Mouse (Mus musculus): ENCODE data around the gene P2rx2. TPM values are rescaled to one million over a fixed set of nuclear protein-coding genes. Genes with fewer than 3 reads are reported as not detected.
A peak's percentile ranks its signal among the peaks of the same experiment; 100 is the strongest.

Gene P2rx2
- polyA plus RNA-seq, 1 experiment from 2014 or later, result 0.36 TPM

DNA sequence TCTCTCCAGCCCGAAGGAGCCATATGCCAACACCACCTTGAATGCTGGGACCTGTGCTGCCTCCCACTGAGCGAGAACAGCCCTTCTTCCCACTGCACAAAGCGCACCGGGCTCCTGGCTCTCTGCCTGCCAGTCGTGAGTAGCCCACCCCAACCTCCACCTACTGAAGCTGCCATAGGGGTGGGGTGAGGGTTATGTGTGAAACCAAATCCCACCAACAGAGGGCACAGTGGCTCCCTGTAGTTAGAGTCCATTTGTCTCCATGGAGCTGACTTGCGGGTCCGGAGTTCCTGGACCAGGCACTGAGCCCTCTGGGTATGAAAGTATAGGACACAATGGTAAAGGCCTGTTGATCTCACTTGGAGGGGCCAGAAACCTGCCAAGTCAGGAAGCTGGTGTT lies 11.7 kb upstream of the P2rx2 start:
- Histone ChIP-seq H3K27ac (replicated peaks) (no peak overlapping the region), H3K9ac (ENCODE audit: low read length) (no peak overlapping the region), H3K4me1 (replicated peaks; ENCODE audit: control insufficient read depth, insufficient read depth) (no peaks in the 10 kb centered on the region), H3K36me3 (ENCODE audit: control insufficient read depth, insufficient read depth, low read length) (no peaks in the 10 kb centered on the region), H3K4me3 (ENCODE audit: low read depth, low read length) (no peak overlapping the region), H3K9me3 (ENCODE audit: control insufficient read depth, low read length) (no peaks in the 10 kb centered on the region), H3K27me3 (ENCODE audit: control insufficient read depth, insufficient read depth, low read length) (no peaks in the 10 kb centered on the region), H3K4me2 (replicated peaks; ENCODE audit: low read depth) (no peak overlapping the region)
- peak; percentile 50 for DNase-seq (ENCODE audit: low spot score)
- 11% methylated on average over 7 of the region's 7 CpGs for WGBS
- ATAC-seq (ENCODE audit: low FRiP score, low TSS enrichment), result 0 out of 2 replicates have a peak, but pooled peaks have one; percentile 25
- TF ChIP-seq CTCF (IDR thresholded peaks at IDR 0.05; ENCODE audit: low read depth), result peak; percentile 69
- no peak for TF ChIP-seq EP300 (optimal IDR thresholded peaks at IDR 0.05)

DNA sequence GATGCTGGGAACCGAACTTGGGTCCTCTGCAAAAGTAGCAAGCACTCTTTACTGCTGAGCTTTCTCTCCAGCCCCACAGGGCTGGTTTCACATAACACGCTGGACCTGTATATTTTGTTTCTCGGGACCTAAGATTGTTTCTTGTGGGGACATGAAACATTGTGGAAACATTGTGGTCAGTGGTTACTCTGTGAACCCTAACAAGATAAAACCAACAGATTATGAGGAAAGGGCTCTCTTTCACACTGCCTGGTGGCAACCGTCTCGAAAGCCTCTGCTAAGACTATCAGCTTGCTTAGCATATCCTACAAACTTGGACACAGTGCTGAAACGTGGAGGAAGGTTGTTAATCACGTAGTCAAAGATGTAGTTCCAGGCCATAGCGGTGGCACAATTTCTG lies 4.0 kb upstream of the P2rx2 start:
- no peak for DNase-seq (ENCODE audit: low spot score)
- H3K9me3 ChIP-seq (ENCODE audit: control insufficient read depth, low read length), result no peaks in the 10 kb centered on the region
- 77% methylated on average over 8 of the region's 8 CpGs for WGBS
- H3K4me1 ChIP-seq (replicated peaks; ENCODE audit: control insufficient read depth, insufficient read depth), result 0 out of 2 replicates have a peak, but pooled peaks cover 2% of the 10 kb centered on the region
- no peaks in the 10 kb centered on the region for H3K36me3 ChIP-seq (ENCODE audit: control insufficient read depth, insufficient read depth, low read length)
- no peak for ATAC-seq (ENCODE audit: low FRiP score, low TSS enrichment)
- no peak for TF ChIP-seq EP300 (optimal IDR thresholded peaks at IDR 0.05)
- no peak for TF ChIP-seq CTCF (IDR thresholded peaks at IDR 0.05; ENCODE audit: low read depth)
- no peak overlapping the region for H3K4me3 ChIP-seq (ENCODE audit: low read depth, low read length)
- H3K27ac ChIP-seq (replicated peaks), result no peak overlapping the region
- H3K4me2 ChIP-seq (replicated peaks; ENCODE audit: low read depth), result no peak overlapping the region
- H3K27me3 ChIP-seq (ENCODE audit: control insufficient read depth, insufficient read depth, low read length), result no peaks in the 10 kb centered on the region; the same call in 1 of the 2 replicates
- H3K9ac ChIP-seq (ENCODE audit: low read length), result no peak overlapping the region

DNA sequence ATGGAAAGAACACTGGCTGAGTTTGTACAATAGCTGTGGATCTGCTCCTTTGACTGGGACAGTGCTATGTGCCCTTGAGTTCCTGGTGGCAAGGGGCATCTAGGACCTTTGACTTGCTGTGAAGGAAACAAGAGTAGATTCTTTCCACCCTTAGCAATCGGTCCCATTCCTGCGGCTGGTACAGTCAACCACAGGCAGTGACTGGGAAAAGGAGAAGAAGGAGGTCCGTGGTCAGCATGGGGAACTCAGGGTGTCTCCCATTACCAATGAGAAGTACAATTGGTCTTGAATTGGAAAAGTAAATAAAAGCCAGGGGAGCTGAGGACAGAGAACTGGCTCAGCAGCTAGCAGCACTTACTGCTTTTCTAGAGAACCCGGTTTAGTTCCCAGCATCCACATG lies 2.5 kb upstream of the P2rx2 start:
- Histone ChIP-seq H3K9ac (ENCODE audit: low read length) (no peak overlapping the region), H3K36me3 (ENCODE audit: control insufficient read depth, insufficient read depth, low read length) (no peaks in the 10 kb centered on the region), H3K9me3 (ENCODE audit: control insufficient read depth, low read length) (no peaks in the 10 kb centered on the region), H3K4me2 (replicated peaks; ENCODE audit: low read depth) (no peak overlapping the region), H3K27ac (replicated peaks) (no peak overlapping the region), H3K4me3 (ENCODE audit: low read depth, low read length) (no peak overlapping the region), H3K4me1 (replicated peaks; ENCODE audit: control insufficient read depth, insufficient read depth) (0 out of 2 replicates have a peak, but pooled peaks cover 2% of the 10 kb centered on the region), H3K27me3 (ENCODE audit: control insufficient read depth, insufficient read depth, low read length) (no peaks in the 10 kb centered on the region; the same call in 1 of the 2 replicates)
- no peak for TF ChIP-seq EP300 (optimal IDR thresholded peaks at IDR 0.05)
- TF ChIP-seq CTCF (IDR thresholded peaks at IDR 0.05; ENCODE audit: low read depth), result no peak
- 73% methylated on average over 4 of the region's 4 CpGs for WGBS
- ATAC-seq (ENCODE audit: low FRiP score, low TSS enrichment) (no peak), DNase-seq (ENCODE audit: low spot score) (no peak)

DNA sequence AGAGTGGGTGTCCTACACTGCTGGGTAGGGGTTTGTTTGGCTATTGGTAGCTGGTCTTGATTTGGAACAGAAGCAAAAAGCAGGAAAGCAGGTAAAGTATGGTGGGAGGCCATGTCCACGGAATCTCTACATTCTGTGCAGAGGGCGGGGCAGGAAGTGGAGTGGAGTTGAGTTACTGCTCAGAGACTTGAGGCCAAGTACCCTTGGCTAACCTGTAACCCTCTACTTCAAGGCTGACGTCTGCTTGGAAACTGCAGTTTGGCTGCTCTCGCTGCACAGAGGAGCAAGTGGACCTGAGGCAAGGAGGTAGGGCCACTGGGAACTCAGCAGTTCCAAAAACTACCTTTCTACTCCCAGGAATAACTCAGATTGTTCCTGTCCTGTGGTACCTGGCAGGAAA lies 1.5 kb upstream of the P2rx2 start, which contains the start of gene Lrcol1:
Gene Lrcol1 (plus strand): TSS at position 207 of the 400 bp plus-strand sequence.
- WGBS, result 58% methylated on average over 4 of the region's 4 CpGs
- no peak within 1 kb of the TSS for H3K27ac ChIP-seq (replicated peaks)
- no peaks in the 10 kb centered on the region for H3K9me3 ChIP-seq (ENCODE audit: control insufficient read depth, low read length)
- TF ChIP-seq CTCF (IDR thresholded peaks at IDR 0.05; ENCODE audit: low read depth), result no peak
- TF ChIP-seq EP300 (optimal IDR thresholded peaks at IDR 0.05), result no peak
- ATAC-seq (ENCODE audit: low FRiP score, low TSS enrichment), result no peak
- no peak for DNase-seq (ENCODE audit: low spot score)
- H3K36me3 ChIP-seq (ENCODE audit: control insufficient read depth, insufficient read depth, low read length), result no peaks in the 10 kb centered on the region
- no peak within 1 kb of the TSS for H3K4me3 ChIP-seq (ENCODE audit: low read depth, low read length)
- H3K4me2 ChIP-seq (replicated peaks; ENCODE audit: low read depth), result no peak within 1 kb of the TSS
- 0 out of 2 replicates have a peak, but pooled peaks cover 2% of the 10 kb centered on the region for H3K4me1 ChIP-seq (replicated peaks; ENCODE audit: control insufficient read depth, insufficient read depth)
- no peaks in the 10 kb centered on the region; the same call in 1 of the 2 replicates for H3K27me3 ChIP-seq (ENCODE audit: control insufficient read depth, insufficient read depth, low read length)
- no peak within 1 kb of the TSS for H3K9ac ChIP-seq (ENCODE audit: low read length)

GRCm38 (mm10) chr5:110338792-110339191 lies 4.2 kb downstream of the P2rx2 start:
- DNase-seq (ENCODE audit: low spot score), result no peak
- H3K36me3 ChIP-seq (ENCODE audit: control insufficient read depth, insufficient read depth, low read length), result 0 out of 2 replicates have a peak, but pooled peaks cover 6% of the 10 kb centered on the region
- no peaks in the 10 kb centered on the region; the same call in 1 of the 2 replicates for H3K27me3 ChIP-seq (ENCODE audit: control insufficient read depth, insufficient read depth, low read length)
- no peak overlapping the region for H3K27ac ChIP-seq (replicated peaks)
- no peak for ATAC-seq (ENCODE audit: low FRiP score, low TSS enrichment)
- no peak overlapping the region for H3K4me3 ChIP-seq (ENCODE audit: low read depth, low read length)
- 0 out of 2 replicates have a peak, but pooled peaks cover 2% of the 10 kb centered on the region for H3K4me1 ChIP-seq (replicated peaks; ENCODE audit: control insufficient read depth, insufficient read depth)
- H3K4me2 ChIP-seq (replicated peaks; ENCODE audit: low read depth), result no peak overlapping the region
- H3K9me3 ChIP-seq (ENCODE audit: control insufficient read depth, low read length), result no peaks in the 10 kb centered on the region
- no peak overlapping the region for H3K9ac ChIP-seq (ENCODE audit: low read length)
- TF ChIP-seq CTCF (IDR thresholded peaks at IDR 0.05; ENCODE audit: low read depth), result no peak
- no peak for TF ChIP-seq EP300 (optimal IDR thresholded peaks at IDR 0.05)
- whole genome bisulfite sequencing, result 73% methylated on average over 2 of the region's 2 CpGs

DNA sequence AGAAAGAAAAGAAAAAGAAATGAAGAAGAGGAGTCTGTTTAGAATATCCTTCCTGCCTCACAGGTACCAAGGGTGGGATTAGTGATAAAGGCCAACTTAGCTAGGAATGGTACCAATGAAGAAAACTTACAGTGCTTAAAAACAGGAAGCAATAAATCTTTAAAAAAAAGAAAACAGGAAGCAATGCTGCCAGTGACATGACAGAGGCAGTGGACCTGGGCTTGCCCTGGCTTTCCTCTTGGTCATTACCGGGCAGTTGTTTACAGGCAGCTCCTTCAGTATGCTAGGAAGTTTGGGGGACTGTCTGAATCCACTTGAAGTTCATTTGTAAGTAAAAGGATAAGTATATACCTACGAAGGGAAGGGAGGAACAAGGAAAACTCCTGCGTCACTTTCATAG lies 12.5 kb downstream of the P2rx2 start:
- no peak overlapping the region for H3K4me3 ChIP-seq (ENCODE audit: low read depth, low read length)
- no peak for ATAC-seq (ENCODE audit: low FRiP score, low TSS enrichment)

More for the DNA sequence above, 12.5 kb downstream of the P2rx2 start:
- H3K9me3 ChIP-seq (ENCODE audit: control insufficient read depth, low read length), result no peaks in the 10 kb centered on the region
- no peak for DNase-seq (ENCODE audit: low spot score)
- WGBS, result 72% methylated on average over 3 of the region's 3 CpGs
- no peak overlapping the region for H3K4me2 ChIP-seq (replicated peaks; ENCODE audit: low read depth)
- no peaks in the 10 kb centered on the region for H3K4me1 ChIP-seq (replicated peaks; ENCODE audit: control insufficient read depth, insufficient read depth)
- H3K27me3 ChIP-seq (ENCODE audit: control insufficient read depth, insufficient read depth, low read length), result no peaks in the 10 kb centered on the region
- H3K27ac ChIP-seq (replicated peaks), result no peak overlapping the region
- no peak overlapping the region for H3K9ac ChIP-seq (ENCODE audit: low read length)
- peaks cover 5% of the 10 kb centered on the region; the same call in 1 of the 2 replicates for H3K36me3 ChIP-seq (ENCODE audit: control insufficient read depth, insufficient read depth, low read length)
- TF ChIP-seq EP300 (optimal IDR thresholded peaks at IDR 0.05), result no peak
- no peak for TF ChIP-seq CTCF (IDR thresholded peaks at IDR 0.05; ENCODE audit: low read depth)

Data from stomach, postnatal 0 days (tissue).